Comparison of ENCODE assay signal across 9 mouse cellular contexts in genomic region chr13:102898374-102899131, GRCm38 (mm10).
DNase-seq lines count a peak whose midpoint lies in the region; ATAC-seq lines count a peak whose summit lies in the region.
"Had no signal": no experiment of that assay in that cellular context is flagged by ENCODE, and none has a peak within 500 bp of the region (broad histone marks: within the 10 kb centered on the region; RNA-seq: fewer than 3 reads in every experiment).

No protein-coding gene starts in this region.

- DNase-seq in frontal cortex, postnatal 14 days (ENCODE audit: low spot score in 2 of 2): no peak
- DNase-seq in adrenal gland, adult 8-10 months: peak; percentile 87
- DNase-seq in kidney, adult 8-10 months: peak; percentile 80 to 85
- peak; percentile 61 to 82 for DNase-seq in lung, postnatal 4 days
- peak; percentile 44 for DNase-seq in urinary bladder, postnatal 25 days (ENCODE audit: low spot score)
- DNase-seq in layer of hippocampus, adult 11-12 months (ENCODE audit: low spot score): no peak
- DNase-seq: liver, embryonic 13.5 days had no signal

- ATAC-seq in frontal cortex, adult (ENCODE audit: low TSS enrichment): 0 out of 2 replicates have a peak, but pooled peaks have one; percentile 10
- peak; percentile 70 for ATAC-seq in granulocyte monocyte progenitor cell, adult 5-6 weeks (replicated peaks; ENCODE audit: poor library complexity, severe bottlenecking)

Comparison
In these comparisons a context has a peak if more than half of its experiments do, and no peak if none do; other contexts are left out.
1. DNase-seq: peak in adrenal gland, adult 8-10 months (single experiment), kidney, adult 8-10 months (2 of 2), lung, postnatal 4 days (2 of 2) and urinary bladder, postnatal 25 days (single experiment); none in frontal cortex, postnatal 14 days (0 of 2) and layer of hippocampus, adult 11-12 months (single experiment).